Mouse (Mus musculus) heart, adult 8-10 months (tissue): ENCODE results near the gene Prl8a6. TPM values are rescaled to one million over a fixed set of nuclear protein-coding genes. Genes with fewer than 3 reads are reported as not detected.

Source experiments
- DNase-seq: peaks from one replicate; pipeline ENCODE4 v3.0.0; 2022; ENCODE audit warnings: low spot score
- total RNA-seq, 4 experiments: library from RNA; stranded (reverse); gene quantifications; 2 replicates each; pipeline ENCODE4 v1.2.4; 2022

The Prl8a6 gene
- not detected for total RNA-seq

- DNase-seq = no peak
These were observed at the start of gene Prl8a6 for GRCm38 (mm10) chr13:27438588-27438987. TSS of gene Prl8a6 (minus strand) at chr13:27438688.

- no peak for DNase-seq
These were observed 5.3 kb downstream of the Prl8a6 start for GRCm38 (mm10) chr13:27433159-27433558.

- no peak for DNase-seq
These were observed 24.8 kb downstream of the Prl8a6 start for GRCm38 (mm10) chr13:27413640-27414039.

- DNase-seq = no peak
These were observed 39.3 kb downstream of the Prl8a6 start for GRCm38 (mm10) chr13:27399061-27399724.

GRCm38 (mm10) chr13:27390746-27391145 lies 47.7 kb downstream of the Prl8a6 start, which contains the start of gene Prl2b1:
TSS of gene Prl2b1 (minus strand) at chr13:27390846.
- no peak for DNase-seq

Other genes with a start within 250 kb of the Prl8a6 start
- not detected for gene Prl3c1, start 242.0 kb downstream of the Prl8a6 start, total RNA-seq
- not detected for gene Prl3b1, start 196.8 kb downstream of the Prl8a6 start, total RNA-seq
- not detected for gene Prl3a1, start 179.3 kb downstream of the Prl8a6 start, total RNA-seq
- not detected for gene Prl6a1, start 126.1 kb downstream of the Prl8a6 start, total RNA-seq
- not detected for gene Prl8a2, start 93.0 kb downstream of the Prl8a6 start, total RNA-seq
- not detected for gene Prl2b1, start 47.8 kb downstream of the Prl8a6 start, total RNA-seq
- gene Prl8a8, start 74.5 kb upstream of the Prl8a6 start, total RNA-seq = not detected
- not detected for gene Prl8a9, start 125.9 kb upstream of the Prl8a6 start, total RNA-seq
- gene Prl8a1, start 143.5 kb upstream of the Prl8a6 start, total RNA-seq = not detected
- gene Prl7b1, start 171.9 kb upstream of the Prl8a6 start, total RNA-seq = not detected
- gene Prl7a1, start 203.8 kb upstream of the Prl8a6 start, total RNA-seq = not detected
- not detected for gene Prl7a2, start 229.3 kb upstream of the Prl8a6 start, total RNA-seq